Mouse (Mus musculus) layer of hippocampus, adult 9-10 months (tissue): ENCODE results near the gene Clec4a2.
"Not testable (repeated sequence)": the region's sequence is repeated elsewhere in the genome, so short reads cannot be mapped to it uniquely, and the experiment has no call there.

Experiments used
- DNase-seq: peaks from one replicate; pipeline ENCODE4 v3.0.0; 2022; ENCODE audit warnings: low spot score

Clec4a2 gene

DNA sequence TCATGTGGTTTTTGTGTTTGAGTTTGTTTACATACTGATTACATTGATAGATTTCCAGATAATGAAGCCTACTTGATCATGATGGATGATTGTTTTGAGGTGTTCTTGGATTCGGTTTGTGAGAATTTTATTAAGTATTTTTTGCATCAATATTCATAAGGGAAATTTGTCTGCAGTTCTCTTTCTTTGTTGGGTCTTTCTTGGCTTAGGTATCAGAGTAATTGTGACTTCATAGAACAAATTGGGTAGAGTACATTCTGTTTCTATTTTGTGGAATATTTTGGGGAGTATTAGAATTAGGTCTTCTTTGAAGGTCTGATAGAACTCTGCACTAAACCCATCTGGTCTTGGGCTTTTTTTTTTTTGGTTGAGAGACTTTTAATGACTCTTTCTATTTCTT lies at the start of gene Clec4a2:
TSS of gene Clec4a2 (plus strand) at position 301 of the 400 bp plus-strand sequence.
- DNase-seq = not testable (repeated sequence)

DNA sequence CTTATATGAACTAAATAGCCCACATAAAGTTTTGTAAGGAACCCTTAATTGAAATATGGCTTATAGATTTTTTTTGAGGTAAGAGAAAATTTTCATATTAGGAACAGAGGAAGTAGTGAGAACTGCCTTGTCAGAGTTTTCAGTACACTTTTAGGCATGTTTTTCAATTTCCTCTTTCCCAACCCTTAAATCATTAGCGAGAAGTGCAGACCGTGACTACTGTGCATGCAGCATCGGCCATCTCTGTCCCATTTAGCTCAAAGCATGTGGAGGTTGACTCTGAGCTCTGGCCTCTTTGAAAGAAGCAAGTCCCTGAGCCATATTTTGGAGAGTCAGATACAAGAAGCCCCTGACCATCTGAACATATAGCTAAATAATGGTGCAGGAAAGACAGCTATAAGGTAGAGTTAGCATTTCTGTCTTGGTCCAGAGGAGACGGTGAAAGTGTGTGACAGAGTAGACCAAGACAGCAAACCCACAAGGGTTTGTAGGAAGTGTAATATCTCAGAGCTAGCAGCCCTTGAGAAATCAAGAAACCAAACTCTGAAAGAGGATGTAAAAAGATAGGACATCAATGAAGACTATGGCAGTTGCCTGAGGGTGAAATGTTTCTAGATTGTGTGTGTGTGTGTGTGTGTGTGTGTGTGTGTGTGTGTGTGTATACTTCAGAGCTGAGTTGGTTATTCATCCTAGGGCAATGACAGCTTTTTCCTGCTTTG lies 10.9 kb upstream of the Clec4a2 start:
- DNase-seq = no peak

DNA sequence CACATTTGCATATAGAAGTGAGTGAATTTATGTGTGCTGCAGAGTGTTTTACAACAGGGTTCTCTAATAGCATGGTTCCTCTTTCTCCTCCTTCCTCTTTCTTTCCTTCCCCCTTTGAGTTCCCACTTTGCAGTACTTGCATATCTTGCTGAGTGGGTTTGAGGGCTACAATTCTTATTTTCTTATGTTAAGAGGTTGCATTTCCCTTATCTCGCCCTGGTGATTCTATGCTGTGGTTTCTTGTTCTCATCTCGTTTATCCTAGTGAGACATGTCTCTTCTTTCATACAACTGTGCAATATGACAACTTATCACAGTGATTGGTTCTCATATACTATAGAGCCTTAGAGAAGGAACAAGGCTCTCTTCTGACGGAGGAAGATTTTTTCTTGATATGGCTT lies 17.0 kb downstream of the Clec4a2 start:
- no peak for DNase-seq

DNA sequence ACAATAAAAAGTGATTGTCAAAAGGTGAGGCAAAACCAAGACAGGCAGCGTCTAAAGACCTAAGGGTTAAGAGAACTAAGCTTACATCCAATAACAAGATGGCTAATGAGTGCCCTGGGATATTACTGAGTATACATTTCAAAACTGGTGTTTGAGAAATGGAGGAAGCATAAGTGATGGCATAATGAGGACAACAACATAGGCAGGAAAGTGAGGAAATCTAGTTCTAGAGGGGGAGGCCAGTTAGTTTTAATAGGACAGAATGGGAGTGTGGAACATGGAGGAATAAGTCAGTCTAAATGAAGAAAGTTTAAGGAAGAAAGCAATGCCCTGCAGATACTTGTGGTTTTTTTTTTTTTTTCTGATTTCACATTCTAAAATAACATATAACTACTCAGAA lies 20.9 kb downstream of the Clec4a2 start:
- DNase-seq = no peak

DNA sequence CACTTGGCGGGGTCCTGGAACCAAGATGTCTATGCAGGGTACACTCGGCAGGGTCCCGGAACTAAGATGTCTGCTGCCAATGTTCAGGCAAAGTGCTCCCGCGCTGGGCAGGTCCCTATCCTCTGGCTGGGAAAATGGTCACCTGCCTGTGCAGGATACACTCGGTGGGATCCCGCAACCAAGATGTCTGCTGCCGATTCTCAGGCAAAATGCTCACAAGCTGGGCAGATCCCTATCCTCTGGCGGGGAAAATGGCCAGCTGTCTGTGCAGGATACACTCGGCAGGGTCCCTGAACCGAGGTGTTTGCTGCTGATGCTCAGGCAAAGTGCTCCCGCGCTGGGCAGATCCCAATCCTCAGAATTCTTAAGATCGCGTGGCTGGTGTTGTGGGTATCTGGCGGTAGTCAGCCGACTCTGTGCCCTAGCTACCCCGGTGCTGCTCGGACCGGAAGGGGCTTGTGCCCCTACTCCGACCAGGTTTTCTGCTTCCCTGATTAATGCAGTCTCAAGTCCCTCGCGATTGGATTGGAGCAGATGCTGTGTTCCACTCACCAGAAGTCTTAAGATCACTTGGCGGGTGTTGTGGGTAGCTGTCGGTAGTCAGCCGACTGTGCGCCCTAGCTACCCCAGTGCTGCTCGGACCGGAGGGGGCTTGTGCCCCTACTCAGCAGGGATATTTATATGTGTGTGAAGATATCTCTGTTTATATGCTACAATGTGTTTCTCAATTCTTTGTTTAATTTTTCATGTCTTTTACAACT lies 31.7 kb downstream of the Clec4a2 start:
- not testable (repeated sequence) for DNase-seq

DNA sequence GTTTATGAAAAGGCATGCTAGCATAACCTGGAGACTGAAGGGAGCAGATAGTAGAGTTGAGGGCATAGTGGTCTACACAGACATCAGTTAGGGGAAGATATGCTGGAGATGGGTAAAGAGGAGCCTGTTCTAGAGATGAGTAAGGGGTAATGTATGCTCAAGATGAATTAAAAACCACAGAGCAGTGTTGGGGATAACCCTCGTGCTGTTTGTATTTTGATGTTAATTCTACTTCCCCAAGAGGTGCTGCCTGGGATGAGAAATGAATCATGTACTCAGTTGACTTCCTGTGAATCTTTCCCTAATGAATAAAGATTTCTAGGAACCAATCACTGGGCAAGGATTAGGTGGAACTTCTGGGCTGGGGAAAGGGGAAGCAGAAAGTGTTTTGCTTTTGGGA lies 63.9 kb downstream of the Clec4a2 start:
- no peak for DNase-seq

DNA sequence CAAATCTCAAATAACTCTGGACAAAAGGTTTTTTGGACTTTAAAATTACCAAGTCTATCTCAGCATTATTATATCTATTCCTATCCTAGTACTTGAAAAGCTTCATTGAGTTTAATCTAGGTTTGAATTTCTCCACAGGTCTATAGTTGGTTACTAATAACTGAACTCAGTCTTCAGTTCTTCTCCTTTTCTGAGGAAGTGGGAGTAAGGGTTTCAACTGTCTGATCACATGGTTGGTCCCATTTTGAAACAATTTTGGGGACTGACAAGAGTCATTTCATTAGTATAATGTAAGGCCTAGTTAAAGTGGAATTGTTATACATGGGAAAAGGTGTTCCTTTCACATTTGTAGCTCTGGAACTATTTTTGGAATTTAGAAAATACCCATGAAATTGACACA lies 64.8 kb downstream of the Clec4a2 start:
- no peak for DNase-seq

DNA sequence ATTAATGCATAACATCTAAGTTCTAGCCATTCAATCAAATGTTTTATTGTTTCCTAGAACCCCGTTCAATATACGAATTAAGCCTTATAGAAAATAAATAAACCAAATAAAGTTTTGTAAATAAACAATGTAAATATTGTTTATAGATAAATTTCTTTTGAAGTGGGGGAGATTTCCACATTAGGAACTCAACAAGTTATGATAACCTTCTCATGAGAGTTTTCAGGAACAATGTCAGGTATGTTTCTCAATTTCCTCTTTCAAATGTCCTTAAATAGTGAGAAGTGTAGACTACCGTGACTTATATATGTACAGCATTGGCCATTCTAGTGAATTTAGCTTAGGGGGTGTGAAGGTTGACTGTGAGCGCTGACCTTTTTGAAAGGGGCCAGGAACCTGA lies 66.4 kb downstream of the Clec4a2 start, which contains the start of gene Clec4b2:
TSS of gene Clec4b2 (plus strand) at position 301 of the 400 bp plus-strand sequence.
- DNase-seq = no peak

DNA sequence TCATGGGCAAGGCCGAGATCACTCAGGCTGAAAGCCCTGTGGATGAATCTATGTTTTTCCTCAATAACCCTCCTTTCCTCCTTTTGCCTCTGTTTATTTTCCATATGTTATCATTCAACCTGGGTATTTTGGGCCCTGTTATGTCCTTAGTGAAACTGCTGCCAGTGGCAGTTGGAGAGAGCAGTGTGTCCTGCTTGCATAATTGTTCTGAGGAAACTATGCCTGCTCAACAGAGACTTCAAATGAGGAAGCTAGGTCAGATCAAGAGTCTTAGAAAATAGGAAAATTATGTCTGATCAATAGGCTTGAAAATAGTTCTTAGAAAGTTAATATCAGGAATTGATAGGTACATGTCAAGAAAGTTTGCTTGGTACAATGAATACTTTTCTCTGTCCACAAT lies 69.3 kb downstream of the Clec4a2 start:
- DNase-seq = no peak

DNA sequence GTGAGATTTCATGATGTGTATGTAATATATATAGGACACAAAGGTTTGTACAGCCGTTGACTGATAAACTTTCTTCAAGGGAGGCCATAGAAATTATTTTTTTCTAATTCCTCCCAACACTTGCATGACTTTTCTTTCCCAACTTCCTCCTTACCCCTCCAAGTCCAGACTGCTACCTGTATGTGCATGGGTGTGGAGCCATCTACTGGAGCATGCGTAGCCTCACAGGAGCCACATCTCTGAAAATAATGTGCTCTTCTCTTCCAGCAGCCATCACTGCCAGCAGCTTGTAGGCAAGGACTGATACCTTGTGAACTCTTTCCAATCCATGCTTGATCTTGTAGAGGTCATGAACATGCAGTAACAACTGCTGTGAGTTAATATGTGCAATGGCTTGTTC lies 78.6 kb downstream of the Clec4a2 start:
- DNase-seq = not testable (repeated sequence)
